Mouse (Mus musculus) ES-CJ7 (cell line): Measurements from ENCODE around the gene Wasf2.

Experiments used
- DNase-seq: peaks from one replicate; pipeline ENCODE4 v3.0.0; 2011; ENCODE audit warnings: low read depth, low spot score

Wasf2 gene

GRCm38 (mm10) chr4:133237911-133238310, 107.6 kb downstream of the Wasf2 start:
- DNase-seq = no peak

- peak; percentile 60 for DNase-seq
Observed at GRCm38 (mm10) chr4:133240490-133240921, 110.2 kb downstream of the Wasf2 start, which contains the start of gene Map3k6. Gene Map3k6, plus strand, starts transcription at chr4:133240818.

- peak; percentile 78 for DNase-seq
Observed at GRCm38 (mm10) chr4:133240934-133241908, 110.9 kb downstream of the Wasf2 start.

GRCm38 (mm10) chr4:133241910-133242309, 111.6 kb downstream of the Wasf2 start:
- no peak for DNase-seq

GRCm38 (mm10) chr4:133242710-133243109, 112.4 kb downstream of the Wasf2 start:
- no peak for DNase-seq

- no peak for DNase-seq
Observed at GRCm38 (mm10) chr4:133243538-133243937, 113.2 kb downstream of the Wasf2 start.

- DNase-seq = no peak
Observed at GRCm38 (mm10) chr4:133244289-133244688, 114.0 kb downstream of the Wasf2 start.

GRCm38 (mm10) chr4:133247072-133247471, 116.8 kb downstream of the Wasf2 start:
- no peak for DNase-seq

GRCm38 (mm10) chr4:133247806-133248449, 117.6 kb downstream of the Wasf2 start:
- no peak for DNase-seq
